In the genomic region with DNA sequence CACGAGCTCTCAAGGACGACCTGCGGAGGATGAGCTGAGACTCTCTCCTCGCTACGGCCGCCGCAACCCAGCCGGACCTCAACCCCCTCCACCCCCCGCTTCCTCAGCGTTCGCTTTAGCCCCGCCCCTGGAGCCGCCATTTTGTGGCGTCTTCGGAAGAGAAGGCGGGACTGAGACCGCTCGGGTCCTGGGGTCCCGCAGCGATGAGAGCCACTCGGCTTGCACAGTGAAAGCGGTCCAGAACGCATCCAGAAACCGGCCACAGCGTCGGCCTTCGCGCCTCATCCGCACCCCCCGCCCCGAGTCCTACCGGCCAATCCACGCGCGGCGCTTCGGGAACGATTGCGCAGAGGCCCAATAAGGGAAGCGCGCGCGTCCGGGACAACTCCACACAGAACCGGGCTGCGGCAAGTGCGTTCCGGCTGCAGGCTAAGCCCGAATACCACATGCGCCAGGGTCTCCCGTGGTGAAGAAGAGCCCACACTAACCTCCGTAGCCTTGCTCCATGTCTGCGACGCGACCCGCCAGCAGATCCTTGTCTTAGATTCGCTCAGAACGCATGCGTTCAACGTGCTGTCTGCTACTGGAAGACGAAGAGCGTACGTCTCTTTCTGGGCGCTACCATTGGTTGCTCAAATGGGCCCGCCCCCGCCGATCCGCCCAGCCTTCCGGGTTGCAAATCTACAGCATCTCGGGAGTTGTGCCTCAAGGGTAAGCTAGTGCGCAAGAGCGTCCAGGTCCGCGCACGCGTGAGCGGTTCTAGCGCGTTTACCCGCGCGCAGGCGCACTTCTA, we compare ENCODE assay signal across 8 mouse cellular contexts. TPM values are rescaled to one million over a fixed set of nuclear protein-coding genes. Genes with fewer than 3 reads are reported as not detected.
DNase-seq lines count a peak whose midpoint lies in the region; ATAC-seq and TF ChIP-seq lines count a peak whose summit lies in the region.

Gene Akap8, minus strand, starts transcription at position 642 of the 793 bp plus-strand sequence.

- peak within 1 kb of the TSS; percentile 70 for H3K27ac ChIP-seq in ES-Bruce4 (ENCODE audit: insufficient read depth, low read length)
- peak within 1 kb of the TSS; percentile 96 for H3K27ac ChIP-seq in forebrain, embryonic 13.5 days
- H3K27ac ChIP-seq in liver, postnatal 0 days (ENCODE audit: low read depth), result peak within 1 kb of the TSS; percentile 93
- peak within 1 kb of the TSS; percentile 95 for H3K27ac ChIP-seq in neural tube, embryonic 14.5 days (ENCODE audit: low read depth, low read length)

- no peak for TF ChIP-seq CTCF in ES-Bruce4 (IDR thresholded peaks at IDR 0.05; ENCODE audit: low read depth, low read length)
- no peak for TF ChIP-seq CTCF in liver, postnatal 0 days (IDR thresholded peaks at IDR 0.05; ENCODE audit: low read depth)

- peak within 1 kb of the TSS; percentile 88 for H3K4me3 ChIP-seq in ES-Bruce4 (ENCODE audit: low read depth, low read length)
- H3K4me3 ChIP-seq in forebrain, embryonic 13.5 days, result peak within 1 kb of the TSS; percentile 94
- H3K4me3 ChIP-seq in liver, postnatal 0 days (ENCODE audit: low read depth, low read length), result peak within 1 kb of the TSS; percentile 88
- peak within 1 kb of the TSS; percentile 67 for H3K4me3 ChIP-seq in neural tube, embryonic 14.5 days (ENCODE audit: low read depth, low read length)

- under 1% methylated on average over 83 of the region's 83 CpGs for WGBS in forebrain, embryonic 13.5 days
- WGBS in large intestine, adult 2 months, result under 1% methylated on average over 83 of the region's 83 CpGs
- WGBS in liver, postnatal 0 days (ENCODE audit: insufficient replicate concordance), result under 1% methylated on average over 82 of the region's 83 CpGs
- WGBS in neural tube, embryonic 14.5 days, result under 1% methylated on average over 80 of the region's 83 CpGs

- peak; percentile 98 for DNase-seq in heart, postnatal 10 days
- DNase-seq in large intestine, adult 2 months (ENCODE audit: low read depth, low spot score), result peak; percentile 93
- DNase-seq in liver, postnatal 0 days, result peak; percentile 97
- peak; percentile 96 for DNase-seq in testis, postnatal 10 days (ENCODE audit: low spot score)

- ATAC-seq in cerebellum, adult (ENCODE audit: insufficient number of reproducible peaks, low FRiP score, low TSS enrichment), result peak; percentile 95
- ATAC-seq in forebrain, embryonic 13.5 days, result peak; percentile 99
- peak; percentile 96 for ATAC-seq in liver, postnatal 0 days
- peak; percentile 98 for ATAC-seq in neural tube, embryonic 14.5 days (ENCODE audit: low read depth)

- H3K4me1 ChIP-seq in ES-Bruce4 (ENCODE audit: control insufficient read depth, insufficient read depth, low read length), result no peaks in the 10 kb centered on the region
- H3K4me1 ChIP-seq in forebrain, embryonic 13.5 days, result peaks cover 31% of the 10 kb centered on the region
- H3K4me1 ChIP-seq in liver, postnatal 0 days (ENCODE audit: insufficient read depth), result peaks cover 18% of the 10 kb centered on the region; the same call in 1 of the 2 replicates
- peaks cover 15% of the 10 kb centered on the region for H3K4me1 ChIP-seq in neural tube, embryonic 14.5 days (ENCODE audit: control insufficient read depth, insufficient read depth, low read length)

- peak; percentile 82 for TF ChIP-seq POLR2A in ES-Bruce4 (IDR thresholded peaks at IDR 0.05; ENCODE audit: insufficient read depth, low read length)

- no peaks in the 10 kb centered on the region for H3K27me3 ChIP-seq in ES-Bruce4 (ENCODE audit: control insufficient read depth, insufficient read depth, low read length, poor library complexity, severe bottlenecking)
- H3K27me3 ChIP-seq in forebrain, embryonic 13.5 days, result no peaks in the 10 kb centered on the region
- H3K27me3 ChIP-seq in liver, postnatal 0 days (ENCODE audit: insufficient read depth, low read length), result no peaks in the 10 kb centered on the region
- no peaks in the 10 kb centered on the region for H3K27me3 ChIP-seq in neural tube, embryonic 14.5 days (ENCODE audit: control insufficient read depth, insufficient read depth, low read length)

- peak within 1 kb of the TSS; percentile 79 for H3K9ac ChIP-seq in ES-Bruce4 (ENCODE audit: low read depth, poor library complexity, severe bottlenecking)
- H3K9ac ChIP-seq in forebrain, embryonic 13.5 days, result peak within 1 kb of the TSS; percentile 90
- peak within 1 kb of the TSS; percentile 91 for H3K9ac ChIP-seq in liver, postnatal 0 days (replicated peaks)
- peak within 1 kb of the TSS; percentile 72 for H3K9ac ChIP-seq in neural tube, embryonic 14.5 days (replicated peaks; ENCODE audit: low read depth, low read length)

- H3K4me2 ChIP-seq in forebrain, embryonic 13.5 days, result peak within 1 kb of the TSS; percentile 97
- H3K4me2 ChIP-seq in liver, postnatal 0 days (ENCODE audit: low read depth, low read length), result peak within 1 kb of the TSS; percentile 96
- peak within 1 kb of the TSS; percentile 93 for H3K4me2 ChIP-seq in neural tube, embryonic 14.5 days (ENCODE audit: low read depth, low read length)

- intact Hi-C loops in heart, postnatal 10 days (cut with DNase I), result loop anchor here (10.0 kb wide), 1 partner anchor 1794 kb away; the partner anchor contains the start of gene H2-DMa

- peaks cover 24% of the 10 kb centered on the region for H3K36me3 ChIP-seq in ES-Bruce4 (ENCODE audit: control insufficient read depth, insufficient read depth, low read length, poor library complexity, severe bottlenecking)
- peaks cover 41% of the 10 kb centered on the region for H3K36me3 ChIP-seq in forebrain, embryonic 13.5 days (ENCODE audit: poor library complexity, severe bottlenecking)
- H3K36me3 ChIP-seq in liver, postnatal 0 days (replicated peaks; ENCODE audit: insufficient read depth, low read length), result peaks cover 29% of the 10 kb centered on the region
- peaks cover 25% of the 10 kb centered on the region for H3K36me3 ChIP-seq in neural tube, embryonic 14.5 days (ENCODE audit: control insufficient read depth, insufficient read depth, low read length)

- H3K9me3 ChIP-seq in ES-Bruce4 (replicated peaks; ENCODE audit: control insufficient read depth, insufficient read depth, low read length, poor library complexity, severe bottlenecking), result no peaks in the 10 kb centered on the region
- H3K9me3 ChIP-seq in forebrain, embryonic 13.5 days (replicated peaks), result no peaks in the 10 kb centered on the region
- no peaks in the 10 kb centered on the region for H3K9me3 ChIP-seq in liver, postnatal 0 days (ENCODE audit: low read length)
- no peaks in the 10 kb centered on the region for H3K9me3 ChIP-seq in neural tube, embryonic 14.5 days (ENCODE audit: control insufficient read depth, low read length)

- TF ChIP-seq EP300 in ES-Bruce4 (IDR thresholded peaks at IDR 0.05; ENCODE audit: insufficient read depth, low read depth, low read length), result no peak
- TF ChIP-seq EP300 in liver, postnatal 0 days (IDR thresholded peaks at IDR 0.05; ENCODE audit: low read depth), result peak; percentile 31; the same call in 1 of the 2 replicates

RNA-seq across cellular contexts. Expression of gene Akap8, which starts in this region (rescaled TPM):
- 135 and 154 TPM in 2 replicates for polyA plus RNA-seq in ES-Bruce4 (2011; ENCODE audit: insufficient read depth, insufficient read length, low read depth, missing spikeins)
- 112 and 114 TPM in 2 replicates for polyA plus RNA-seq in forebrain, embryonic 13.5 days (2015; fragmentation: Nextera tagmentation; extraction: Ambion mirVana)
- total RNA-seq in heart, postnatal 10 days (2021), result 10 to 100 TPM; 62.0 to 72.8 TPM
- polyA plus RNA-seq in large intestine, adult 2 months (2012; rRNA removed), result 22.7 and 41.3 TPM in 2 replicates
- 14.5 and 17.3 TPM in 2 replicates for polyA plus RNA-seq in liver, postnatal 0 days (2015; fragmentation: Nextera tagmentation; extraction: Ambion mirVana)
- polyA plus RNA-seq in neural tube, embryonic 14.5 days (2014; fragmentation: Nextera tagmentation; extraction: Ambion mirVana), result 58.4 and 67.0 TPM in 2 replicates

Comparison
In these comparisons a context has a peak if more than half of its experiments do, and no peak if none do; other contexts are left out.
1. Peak in every context shown above with its lines: DNase-seq, ATAC-seq, H3K4me3 ChIP-seq and H3K27ac ChIP-seq.